Mouse (Mus musculus) lung, embryonic 15.5 days (tissue): ENCODE data around the gene Rpgrip1l. TPM values are rescaled to one million over a fixed set of nuclear protein-coding genes. Genes with fewer than 3 reads are reported as not detected.

ENCODE experiments used
- polyA plus RNA-seq: library from polyadenylated mRNA; unstranded; fragments of >200 nt; fragmentation: Nextera tagmentation; extraction: Ambion mirVana; gene quantifications from 2 replicates; pipeline ENCODE4 v1.2.1, GENCODE M21; 2015

Rpgrip1l gene
- polyA plus RNA-seq, 1 experiment from 2014 or later, result 15.0 TPM

Other genes starting within 250 kb of the Rpgrip1l start
- gene Rbl2, start 243.2 kb downstream of the Rpgrip1l start, polyA plus RNA-seq, result 15.7 and 18.4 TPM in 2 replicates
- 63.2 and 64.7 TPM in 2 replicates for gene Aktip, start 113.3 kb downstream of the Rpgrip1l start, polyA plus RNA-seq
- gene Fto, start 263 bp upstream of the Rpgrip1l start, polyA plus RNA-seq, result 84.5 and 91.2 TPM in 2 replicates